Mouse (Mus musculus) megakaryocyte-erythroid progenitor cell, adult 5-6 weeks (primary cell): ENCODE measurements around the gene Snrpe. TPM values are rescaled to one million over a fixed set of nuclear protein-coding genes. Genes with fewer than 3 reads are reported as not detected.
A peak's percentile ranks its signal among the peaks of the same experiment; 100 is the strongest.

Experiments used
- ATAC-seq: replicated peaks from 2 replicates; pipeline ENCODE4 v1.8.0; 2016; ENCODE audit warnings: mild to moderate bottlenecking, inconsistent platforms; ENCODE audit not compliant: severe bottlenecking, poor library complexity, low FRiP score, low TSS enrichment
- total RNA-seq, 2 experiments: library from RNA; stranded (forward) in 1 of 2; stranded (reverse) in 1 of 2; fragments of 200-1000, 215-1000 nt in 1 of 2; fragments of >200 nt in 1 of 2; fragmentation: Nextera tagmentation in 1 of 2; gene quantifications; 2 replicates each; pipeline ENCODE4 v1.2.3; 2014 to 2017

Gene Snrpe
- 649 and 758 TPM in 2 replicates for total RNA-seq (2014; fragmentation: Nextera tagmentation)
- 342 and 504 TPM in 2 replicates for total RNA-seq (2017)

GRCm38 (mm10) chr1:133609771-133610502, at the start of gene Snrpe:
Gene Snrpe (minus strand): TSS chr1:133610291.
- peak; percentile 97 for ATAC-seq

- no peak for ATAC-seq
Observed at GRCm38 (mm10) chr1:133658878-133659277, 48.8 kb upstream of the Snrpe start.

GRCm38 (mm10) chr1:133656811-133657210, 46.7 kb upstream of the Snrpe start:
- no peak for ATAC-seq

- ATAC-seq = peak; percentile 59; the same call in 1 of the 2 replicates
Observed at GRCm38 (mm10) chr1:133653033-133653432, 42.9 kb upstream of the Snrpe start.

- ATAC-seq = no peak
Observed at GRCm38 (mm10) chr1:133650288-133651055, 40.4 kb upstream of the Snrpe start.

GRCm38 (mm10) chr1:133645652-133646051, 35.6 kb upstream of the Snrpe start:
- ATAC-seq = no peak

GRCm38 (mm10) chr1:133641163-133641562, 31.1 kb upstream of the Snrpe start:
- ATAC-seq = no peak

GRCm38 (mm10) chr1:133638517-133638916, 28.4 kb upstream of the Snrpe start:
- no peak for ATAC-seq

- no peak for ATAC-seq
Observed at GRCm38 (mm10) chr1:133632168-133632567, 22.1 kb upstream of the Snrpe start.

GRCm38 (mm10) chr1:133625052-133625451, 15.0 kb upstream of the Snrpe start:
- no peak for ATAC-seq

GRCm38 (mm10) chr1:133618311-133618710, 8.2 kb upstream of the Snrpe start:
- peak; percentile 58 for ATAC-seq

GRCm38 (mm10) chr1:133617908-133618307, 7.8 kb upstream of the Snrpe start:
- peak; percentile 89 for ATAC-seq

- 0 out of 2 replicates have a peak, but pooled peaks have one; percentile 30 for ATAC-seq
Observed at GRCm38 (mm10) chr1:133613817-133614216, 3.7 kb upstream of the Snrpe start.

GRCm38 (mm10) chr1:133611436-133611835, 1.3 kb upstream of the Snrpe start:
- no peak for ATAC-seq

GRCm38 (mm10) chr1:133610601-133611000, 510 bp upstream of the Snrpe start:
- 0 out of 2 replicates have a peak, but pooled peaks have one; percentile 5 for ATAC-seq

- no peak for ATAC-seq
Observed at GRCm38 (mm10) chr1:133603174-133603573, 6.9 kb downstream of the Snrpe start.

GRCm38 (mm10) chr1:133596298-133597007, 13.6 kb downstream of the Snrpe start:
- no peak for ATAC-seq

GRCm38 (mm10) chr1:133585995-133586537, 24.0 kb downstream of the Snrpe start:
- no peak for ATAC-seq

- ATAC-seq = no peak
Observed at GRCm38 (mm10) chr1:133571293-133571692, 38.8 kb downstream of the Snrpe start.
